In genomic region chr9:31301526-31302311, GRCm38 (mm10) we compare ENCODE assay signal across 11 mouse cellular contexts. TPM values are rescaled to one million over a fixed set of nuclear protein-coding genes. Genes with fewer than 3 reads are reported as not detected.
DNase-seq lines count a peak whose midpoint lies in the region; ATAC-seq lines count a peak whose summit lies in the region.
"Had no signal": no experiment of that assay in that cellular context is flagged by ENCODE, and none has a peak within 500 bp of the region (broad histone marks: within the 10 kb centered on the region; RNA-seq: fewer than 3 reads in every experiment).

No protein-coding gene starts in this region.

- H3K9ac ChIP-seq in hindbrain, embryonic 13.5 days = no peak overlapping the region
- H3K9ac ChIP-seq in liver, embryonic 12.5 days = no peak overlapping the region

- H3K27me3 ChIP-seq in hindbrain, embryonic 10.5 days (ENCODE audit: insufficient read depth, poor library complexity, severe bottlenecking) = no peaks in the 10 kb centered on the region
- H3K27me3 ChIP-seq in hindbrain, embryonic 13.5 days = no peaks in the 10 kb centered on the region
- no peaks in the 10 kb centered on the region for H3K27me3 ChIP-seq in liver, embryonic 12.5 days (replicated peaks)

- H3K4me3 ChIP-seq in hindbrain, embryonic 10.5 days = no peak overlapping the region
- no peak overlapping the region for H3K4me3 ChIP-seq in hindbrain, embryonic 13.5 days
- H3K4me3 ChIP-seq in liver, embryonic 12.5 days = no peak overlapping the region

- 75% methylated on average over 5 of the region's 5 CpGs for WGBS in hindbrain, embryonic 10.5 days
- WGBS in hindbrain, embryonic 13.5 days = 79% methylated on average over 5 of the region's 5 CpGs
- 61% methylated on average over 5 of the region's 5 CpGs for WGBS in liver, embryonic 12.5 days (ENCODE audit: insufficient replicate concordance)

- 0 out of 2 replicates have a peak, but pooled peaks cover 6% of the 10 kb centered on the region for H3K36me3 ChIP-seq in hindbrain, embryonic 10.5 days
- no peaks in the 10 kb centered on the region for H3K36me3 ChIP-seq in hindbrain, embryonic 13.5 days
- no peaks in the 10 kb centered on the region for H3K36me3 ChIP-seq in liver, embryonic 12.5 days

- peaks cover 5% of the 10 kb centered on the region for H3K4me1 ChIP-seq in hindbrain, embryonic 10.5 days (replicated peaks)
- H3K4me1 ChIP-seq in hindbrain, embryonic 13.5 days (replicated peaks) = no peaks in the 10 kb centered on the region; the same call in 1 of the 2 replicates
- peaks cover 51% of the 10 kb centered on the region for H3K4me1 ChIP-seq in liver, embryonic 12.5 days

- H3K9me3 ChIP-seq in hindbrain, embryonic 10.5 days = no peaks in the 10 kb centered on the region
- no peaks in the 10 kb centered on the region for H3K9me3 ChIP-seq in hindbrain, embryonic 13.5 days
- no peaks in the 10 kb centered on the region for H3K9me3 ChIP-seq in liver, embryonic 12.5 days (replicated peaks)

- no peak for ATAC-seq in hindbrain, embryonic 13.5 days (ENCODE audit: low FRiP score)
- ATAC-seq in activated CD4-positive, CD25-positive, alpha-beta regulatory T cell, adult 4 months = peak; percentile 11
- ATAC-seq in liver, embryonic 12.5 days = peak; percentile 41

- 0 out of 2 replicates have a peak overlapping the region, but pooled peaks have one; percentile 9 for H3K27ac ChIP-seq in hindbrain, embryonic 10.5 days
- H3K27ac ChIP-seq in hindbrain, embryonic 13.5 days = no peak overlapping the region
- peak overlapping the region; percentile 77 for H3K27ac ChIP-seq in liver, embryonic 12.5 days

- no peak overlapping the region for H3K4me2 ChIP-seq in hindbrain, embryonic 13.5 days
- H3K4me2 ChIP-seq in liver, embryonic 12.5 days = peak overlapping the region; percentile 38

- no peak for DNase-seq in hindbrain, embryonic 10.5 days (ENCODE audit: low spot score)
- DNase-seq in thymus, adult 18-20 months = peak; percentile 31 to 45
- DNase-seq in cerebellum, adult 18-20 months = no peak
- no peak for DNase-seq in embryo, embryonic 9.5 days (ENCODE audit: extremely low spot score)
- DNase-seq in ovary, adult 18-20 months (ENCODE audit: low spot score) = no peak
- DNase-seq: adrenal gland, postnatal 14 days; cerebellum, adult 9-10 months; kidney, adult 18-20 months had no signal

RNA-seq across cellular contexts. Expression of gene Prdm10, which starts 21.4 kb away (rescaled TPM):
- 7.9 and 8.9 TPM in 2 replicates for polyA plus RNA-seq in hindbrain, embryonic 10.5 days (2016; fragmentation: Nextera tagmentation; extraction: Ambion mirVana)
- polyA plus RNA-seq in hindbrain, embryonic 13.5 days (2015; fragmentation: Nextera tagmentation; extraction: Ambion mirVana) = 7.9 and 8.6 TPM in 2 replicates
- 1 to 10 TPM; 7.3 to 7.8 TPM for polyA plus RNA-seq in activated CD4-positive, CD25-positive, alpha-beta regulatory T cell, adult 4 months (2017; shearing (Covaris generic))
- 4.1 and 4.7 TPM in 2 replicates for polyA plus RNA-seq in liver, embryonic 12.5 days (2016; fragmentation: Nextera tagmentation; extraction: Ambion mirVana)

Comparison
In these comparisons a context has a peak if more than half of its experiments do, and no peak if none do; other contexts are left out.
1. DNase-seq: peak in thymus, adult 18-20 months (2 of 2); none in hindbrain, embryonic 10.5 days (single experiment), cerebellum, adult 18-20 months (0 of 2), embryo, embryonic 9.5 days (single experiment) and ovary, adult 18-20 months (single experiment).